Mouse (Mus musculus) kidney, adult 2 months (tissue): ENCODE data around the gene Cpm. TPM values are rescaled to one million over a fixed set of nuclear protein-coding genes. Genes with fewer than 3 reads are reported as not detected.

Experiments used
- DNase-seq: peaks from one replicate; pipeline ENCODE4 v3.0.0; 2021
- H3K27ac ChIP-seq: fragments of 200-500 bp; 2 replicates; pipeline ENCODE4 v1.5.1; 2012; ENCODE audit warnings: low read depth, low read length, control low read depth, inconsistent platforms; ENCODE audit not compliant: insufficient read depth
- H3K27me3 ChIP-seq: fragments of 200-500 bp; replicated peaks from 2 replicates; pipeline ENCODE4 v1.6.1; 2012; ENCODE audit warnings: mild to moderate bottlenecking, moderate library complexity, low read length, inconsistent platforms; ENCODE audit not compliant: control insufficient read depth, insufficient read depth
- H3K36me3 ChIP-seq: fragments of 200-500 bp; 2 replicates; pipeline ENCODE4 v1.6.1; 2012; ENCODE audit warnings: mild to moderate bottlenecking, moderate library complexity, low read length, inconsistent platforms; ENCODE audit not compliant: control insufficient read depth, insufficient read depth
- H3K4me1 ChIP-seq: fragments of 200-500 bp; 2 replicates; pipeline ENCODE4 v1.6.1; 2011; ENCODE audit warnings: low read length; ENCODE audit not compliant: control insufficient read depth, insufficient read depth
- H3K4me3 ChIP-seq: fragments of 200-500 bp; 2 replicates; pipeline ENCODE4 v1.5.1; 2011; ENCODE audit warnings: mild to moderate bottlenecking, low read depth, low read length, control low read depth; ENCODE audit not compliant: insufficient read depth
- CTCF ChIP-seq: fragments of 200-500 bp; conservative IDR thresholded peaks from 2 replicates; pipeline ENCODE4 v1.5.1; 2011; ENCODE audit warnings: low read depth, mild to moderate bottlenecking, control low read depth, low read length, moderate library complexity, mixed read lengths; ENCODE audit not compliant: insufficient read depth, insufficient read length
- POLR2A ChIP-seq: fragments of 200-500 bp; IDR thresholded peaks from one replicate; pipeline ENCODE4 v1.6.1; 2011; ENCODE audit warnings: low read depth, low read length, control low read depth
- WGBS: fragments of 180-500 bp; shearing (Covaris S2); methylation state at CpG from one replicate; pipeline ENCODE4 v1.1.7; 2018; 5-methylcytosine and 5-hydroxymethylcytosine counted together
- polyA plus RNA-seq: library from polyadenylated mRNA; depleted of rRNA; stranded (reverse); fragments of >200 nt; gene quantifications from 2 replicates; pipeline ENCODE4 v1.2.3, GENCODE M21; 2012

The Cpm gene
- polyA plus RNA-seq, 1 experiment: 37.2 TPM

DNA sequence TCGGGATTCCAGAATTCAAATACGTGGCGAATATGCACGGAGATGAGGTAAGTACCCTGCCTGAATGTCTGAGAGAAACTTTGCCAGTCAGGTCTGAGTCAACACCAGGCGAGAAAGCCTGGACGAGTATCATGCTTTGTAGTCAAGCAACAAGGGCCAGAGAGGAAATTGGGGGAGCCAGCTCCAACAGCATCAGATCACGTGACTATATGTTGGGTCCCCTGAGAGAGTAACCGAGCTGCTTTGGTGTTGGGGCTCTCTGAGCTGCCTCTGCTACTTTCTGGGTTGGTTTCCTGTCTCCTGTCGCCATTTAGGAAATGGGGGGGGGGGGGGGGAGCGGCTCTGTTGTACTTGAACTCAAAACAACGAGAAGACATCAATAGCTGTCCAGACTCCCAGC lies 30.5 kb downstream of the Cpm start:
- DNase-seq: peak; percentile 31
- Histone ChIP-seq H3K36me3 (no peaks in the 10 kb centered on the region), H3K4me3 (no peak overlapping the region), H3K4me1 (peaks cover 17% of the 10 kb centered on the region; the same call in 1 of the 2 replicates), H3K27me3 (no peaks in the 10 kb centered on the region), H3K27ac (no peak overlapping the region)
- TF ChIP-seq POLR2A (no peak), CTCF (no peak)
- WGBS: 59% methylated on average over 11 of the region's 11 CpGs

DNA sequence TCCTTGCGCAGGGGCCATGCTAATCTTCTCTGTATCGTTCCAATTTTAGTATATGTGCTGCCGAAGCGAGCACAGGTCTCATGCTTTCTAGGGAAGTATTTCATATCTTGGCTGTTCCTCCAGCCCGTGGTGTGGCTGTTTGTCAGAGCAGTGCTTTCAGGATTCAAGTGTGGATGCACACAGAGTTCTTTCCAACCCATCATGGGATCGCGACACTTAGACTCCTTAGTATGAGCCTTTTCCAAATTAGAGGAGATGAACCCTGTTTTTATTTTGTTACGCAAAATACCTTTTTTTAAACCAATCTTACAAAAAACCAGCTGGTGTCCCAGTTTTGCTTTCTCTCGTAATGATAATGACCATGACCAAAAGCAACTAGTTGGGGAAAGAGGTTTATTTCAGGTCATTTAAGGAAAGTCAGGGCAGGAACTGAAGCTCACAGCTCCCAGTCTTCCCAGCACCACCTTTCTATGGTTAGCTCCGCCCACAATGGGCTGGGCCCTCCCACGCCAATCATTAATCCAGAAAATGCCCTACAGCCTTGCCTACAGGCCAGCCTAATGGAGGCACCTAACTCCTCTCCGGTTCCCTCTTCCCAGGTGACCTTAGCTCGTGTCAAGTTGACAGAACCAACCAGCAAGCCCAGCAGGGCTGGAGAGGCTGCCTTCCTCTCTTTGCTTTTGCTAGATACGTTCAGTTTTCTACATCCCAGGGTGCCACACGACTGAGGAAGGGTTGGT lies 33.2 kb downstream of the Cpm start:
- 62% methylated on average over 15 of the region's 15 CpGs for WGBS
- no peak for TF ChIP-seq POLR2A
- TF ChIP-seq CTCF: no peak
- Histone ChIP-seq H3K27me3 (no peaks in the 10 kb centered on the region), H3K4me1 (peaks cover 15% of the 10 kb centered on the region; the same call in 1 of the 2 replicates), H3K27ac (peak overlapping the region; percentile 66), H3K4me3 (no peak overlapping the region), H3K36me3 (no peaks in the 10 kb centered on the region)
- peak; percentile 73 for DNase-seq

DNA sequence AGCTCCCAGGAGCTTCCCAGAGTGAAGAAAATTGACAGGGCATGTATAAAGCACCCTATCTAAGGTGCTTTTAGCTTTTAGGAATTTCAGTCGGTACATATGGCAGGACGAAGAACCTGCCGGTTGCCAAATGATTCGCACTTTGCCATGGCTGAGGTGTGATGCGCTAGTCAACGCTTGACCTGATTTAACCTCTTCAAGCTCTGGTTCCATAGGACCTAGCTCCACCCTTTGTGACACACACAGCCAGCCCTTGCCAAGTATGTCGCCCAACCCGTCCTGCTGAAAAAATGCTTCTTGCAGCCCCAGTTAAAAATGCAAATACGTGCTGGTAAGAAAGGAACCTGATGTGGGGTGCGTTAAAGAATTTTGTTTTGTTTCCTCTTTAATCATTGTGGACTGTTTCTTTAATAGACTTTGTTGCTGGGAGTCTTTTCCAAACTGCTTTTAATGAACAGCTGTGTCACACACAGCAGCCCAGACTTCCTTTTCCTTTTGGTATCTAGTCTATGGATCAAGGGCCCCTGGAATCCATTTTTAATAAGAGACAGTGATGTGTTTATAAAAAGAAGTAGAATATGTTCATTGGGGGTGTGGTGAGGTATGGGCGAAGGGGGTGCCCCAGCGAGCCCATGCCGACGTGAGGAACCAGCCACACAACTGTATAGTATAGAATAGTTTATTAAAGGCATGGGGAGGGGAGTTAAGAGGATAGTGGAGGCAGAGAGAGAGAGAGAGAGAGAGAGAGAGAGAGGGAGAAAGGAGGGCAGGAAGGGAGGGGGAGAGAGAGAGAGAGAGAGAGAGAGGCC lies 34.0 kb downstream of the Cpm start:
- Histone ChIP-seq H3K4me3 (no peak overlapping the region), H3K27me3 (no peaks in the 10 kb centered on the region), H3K36me3 (no peaks in the 10 kb centered on the region), H3K27ac (peak overlapping the region; percentile 72), H3K4me1 (peaks cover 15% of the 10 kb centered on the region; the same call in 1 of the 2 replicates)
- WGBS: 32% methylated on average over 14 of the region's 14 CpGs
- TF ChIP-seq POLR2A (no peak), CTCF (no peak)
- DNase-seq: peak; percentile 44

- DNase-seq: peak; percentile 87
- 17% methylated on average over 9 of the region's 9 CpGs for WGBS
- H3K27ac ChIP-seq: peak overlapping the region; percentile 75
- peak overlapping the region; percentile 27; the same call in 1 of the 2 replicates for H3K4me3 ChIP-seq
- no peaks in the 10 kb centered on the region for H3K27me3 ChIP-seq
- H3K4me1 ChIP-seq: peaks cover 15% of the 10 kb centered on the region; the same call in 1 of the 2 replicates
- H3K36me3 ChIP-seq: no peaks in the 10 kb centered on the region
- TF ChIP-seq CTCF: no peak
- no peak for TF ChIP-seq POLR2A
These were observed 34.5 kb downstream of the Cpm start for GRCm38 (mm10) chr10:117663865-117664200.

- Histone ChIP-seq H3K4me1 (peaks cover 15% of the 10 kb centered on the region; the same call in 1 of the 2 replicates), H3K27me3 (no peaks in the 10 kb centered on the region), H3K27ac (peak overlapping the region; percentile 75), H3K4me3 (peak overlapping the region; percentile 27; the same call in 1 of the 2 replicates), H3K36me3 (no peaks in the 10 kb centered on the region)
- no peak for DNase-seq
- 35% methylated on average over 14 of the region's 14 CpGs for WGBS
- TF ChIP-seq POLR2A: no peak
- TF ChIP-seq CTCF: no peak
These were observed 35.1 kb downstream of the Cpm start for GRCm38 (mm10) chr10:117664208-117664925.

DNA sequence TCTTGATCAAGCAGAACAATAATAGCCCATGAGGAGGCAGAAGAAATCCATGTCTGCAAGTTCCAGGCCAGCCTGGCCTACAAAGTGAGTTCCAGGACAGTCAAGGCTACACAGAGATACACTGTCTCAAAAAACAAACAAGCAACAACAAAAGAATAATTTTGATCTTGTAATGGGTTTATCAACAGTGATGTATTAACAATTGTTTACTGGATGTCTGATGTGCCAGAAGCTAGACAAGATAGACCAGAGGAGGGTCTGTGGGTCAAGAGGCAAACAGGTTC lies 35.6 kb downstream of the Cpm start:
- Histone ChIP-seq H3K4me3 (no peak overlapping the region), H3K27ac (no peak overlapping the region), H3K27me3 (no peaks in the 10 kb centered on the region), H3K36me3 (no peaks in the 10 kb centered on the region), H3K4me1 (peaks cover 15% of the 10 kb centered on the region; the same call in 1 of the 2 replicates)
- DNase-seq: no peak
- TF ChIP-seq POLR2A: no peak
- TF ChIP-seq CTCF: no peak
